ENCODE assay signal across 10 mouse cellular contexts in genomic region chr11:88148015-88148637, GRCm38 (mm10). TPM values are rescaled to one million over a fixed set of nuclear protein-coding genes. Genes with fewer than 3 reads are reported as not detected.
DNase-seq lines count a peak whose midpoint lies in the region; ATAC-seq lines count a peak whose summit lies in the region.
"Had no signal": no experiment of that assay in that cellular context is flagged by ENCODE, and none has a peak within 500 bp of the region (broad histone marks: within the 10 kb centered on the region; RNA-seq: fewer than 3 reads in every experiment).

No protein-coding gene starts in this region.

- WGBS in heart, embryonic 12.5 days, result 38% methylated on average over 7 of the region's 7 CpGs
- 46% methylated on average over 7 of the region's 7 CpGs for WGBS in forebrain, embryonic 14.5 days

- H3K36me3 ChIP-seq in heart, embryonic 12.5 days, result peaks cover 2% of the 10 kb centered on the region; the same call in 1 of the 2 replicates
- no peaks in the 10 kb centered on the region for H3K36me3 ChIP-seq in forebrain, embryonic 14.5 days (ENCODE audit: control insufficient read depth, insufficient read depth, low read length)

- peak overlapping the region; percentile 47; the same call in 1 of the 2 replicates for H3K9ac ChIP-seq in heart, embryonic 12.5 days
- H3K9ac ChIP-seq in forebrain, embryonic 14.5 days (ENCODE audit: low read length), result no peak overlapping the region

- no peak for ATAC-seq in heart, embryonic 12.5 days (ENCODE audit: insufficient number of reproducible peaks, low FRiP score)
- ATAC-seq in forebrain, embryonic 14.5 days, result no peak
- peak; percentile 58 for ATAC-seq in megakaryocyte-erythroid progenitor cell, adult 5-6 weeks (replicated peaks; ENCODE audit: low FRiP score, low TSS enrichment, poor library complexity, severe bottlenecking)

- no peak overlapping the region for H3K4me3 ChIP-seq in heart, embryonic 12.5 days
- no peak overlapping the region for H3K4me3 ChIP-seq in forebrain, embryonic 14.5 days (ENCODE audit: low read depth, low read length)

- peak overlapping the region; percentile 25 for H3K4me2 ChIP-seq in heart, embryonic 12.5 days
- no peak overlapping the region for H3K4me2 ChIP-seq in forebrain, embryonic 14.5 days (ENCODE audit: low read length)

- peaks cover 73% of the 10 kb centered on the region for H3K4me1 ChIP-seq in heart, embryonic 12.5 days (replicated peaks)
- H3K4me1 ChIP-seq in forebrain, embryonic 14.5 days (ENCODE audit: control insufficient read depth, insufficient read depth, low read length), result peaks cover 37% of the 10 kb centered on the region

- H3K27ac ChIP-seq in heart, embryonic 12.5 days (ENCODE audit: poor library complexity, severe bottlenecking), result peak overlapping the region; percentile 85
- peak overlapping the region; percentile 31; the same call in 1 of the 2 replicates for H3K27ac ChIP-seq in forebrain, embryonic 14.5 days (ENCODE audit: low read depth, low read length)

- H3K9me3 ChIP-seq in heart, embryonic 12.5 days (replicated peaks), result 0 out of 2 replicates have a peak, but pooled peaks cover 2% of the 10 kb centered on the region
- H3K9me3 ChIP-seq in forebrain, embryonic 14.5 days (replicated peaks; ENCODE audit: control insufficient read depth, low read length), result no peaks in the 10 kb centered on the region

- DNase-seq in heart, postnatal 25 days (ENCODE audit: low spot score), result no peak
- peak; percentile 70 for DNase-seq in 416B (ENCODE audit: low read depth)
- DNase-seq in forebrain, embryonic 14.5 days (ENCODE audit: low spot score), result no peak
- DNase-seq in right cerebral cortex, adult 2 months (ENCODE audit: low spot score in 2 of 2), result no peak
- no peak for DNase-seq in adrenal gland, adult 2 months
- DNase-seq in spleen, postnatal 36 days (ENCODE audit: low spot score in 2 of 2), result no peak
- DNase-seq: adrenal gland, adult 8-10 months; right cerebral cortex, adult 18-20 months had no signal

- no peaks in the 10 kb centered on the region for H3K27me3 ChIP-seq in heart, embryonic 12.5 days (replicated peaks)
- no peaks in the 10 kb centered on the region for H3K27me3 ChIP-seq in forebrain, embryonic 14.5 days (replicated peaks; ENCODE audit: control insufficient read depth, insufficient read depth, low read length)

- intact Hi-C loops in heart, postnatal 25 days (cut with DNase I), result no loop called here

RNA-seq across cellular contexts. Expression of gene Cuedc1, which starts 50.3 kb away (rescaled TPM):
- 20.7 and 22.9 TPM in 2 replicates for polyA plus RNA-seq in heart, embryonic 12.5 days (2016; fragmentation: Nextera tagmentation; extraction: Ambion mirVana)
- 10 to 100 TPM; 50.4 to 55.1 TPM for total RNA-seq in heart, postnatal 25 days (2021)
- polyA plus RNA-seq in forebrain, embryonic 14.5 days (2014; fragmentation: Nextera tagmentation; extraction: Ambion mirVana), result 13.0 and 18.6 TPM in 2 replicates
- total RNA-seq in megakaryocyte-erythroid progenitor cell, adult 5-6 weeks (2014; fragmentation: Nextera tagmentation), result 1.7 and 2.3 TPM in 2 replicates
- total RNA-seq in megakaryocyte-erythroid progenitor cell, adult 5-6 weeks (2017), result 0.19 and 2.8 TPM in 2 replicates
- 10 to 100 TPM; 49.3 to 61.7 TPM for total RNA-seq in adrenal gland, adult 2 months (2021)
- polyA plus RNA-seq in adrenal gland, adult 2 months (2012; rRNA removed), result 76.9 and 91.3 TPM in 2 replicates

RNA-seq across cellular contexts. Expression of gene Mrps23, which starts 56.1 kb away (rescaled TPM):
- 79.2 and 81.4 TPM in 2 replicates for polyA plus RNA-seq in heart, embryonic 12.5 days (2016; fragmentation: Nextera tagmentation; extraction: Ambion mirVana)
- total RNA-seq in heart, postnatal 25 days (2021), result 100 to 1,000 TPM; 301 to 306 TPM
- 75.5 and 80.8 TPM in 2 replicates for polyA plus RNA-seq in forebrain, embryonic 14.5 days (2014; fragmentation: Nextera tagmentation; extraction: Ambion mirVana)
- 78.6 and 78.8 TPM in 2 replicates for total RNA-seq in megakaryocyte-erythroid progenitor cell, adult 5-6 weeks (2014; fragmentation: Nextera tagmentation)
- 58.9 and 154 TPM in 2 replicates for total RNA-seq in megakaryocyte-erythroid progenitor cell, adult 5-6 weeks (2017)
- total RNA-seq in adrenal gland, adult 2 months (2021), result 100 to 1,000 TPM; 194 to 208 TPM
- polyA plus RNA-seq in adrenal gland, adult 2 months (2012; rRNA removed), result 44.9 and 51.2 TPM in 2 replicates

Comparison
In these comparisons a context has a peak if more than half of its experiments do, and no peak if none do; other contexts are left out.
1. RNA of gene Cuedc1, which starts 50.3 kb away (total RNA-seq): 49.3 to 61.7 TPM in adrenal gland, adult 2 months and 50.4 to 55.1 TPM in heart, postnatal 25 days; 0.19 to 2.8 TPM in megakaryocyte-erythroid progenitor cell, adult 5-6 weeks; every median in the first group is over 10 times any median in the second.